ENCODE assay signal across 21 mouse cellular contexts in the genomic region with DNA sequence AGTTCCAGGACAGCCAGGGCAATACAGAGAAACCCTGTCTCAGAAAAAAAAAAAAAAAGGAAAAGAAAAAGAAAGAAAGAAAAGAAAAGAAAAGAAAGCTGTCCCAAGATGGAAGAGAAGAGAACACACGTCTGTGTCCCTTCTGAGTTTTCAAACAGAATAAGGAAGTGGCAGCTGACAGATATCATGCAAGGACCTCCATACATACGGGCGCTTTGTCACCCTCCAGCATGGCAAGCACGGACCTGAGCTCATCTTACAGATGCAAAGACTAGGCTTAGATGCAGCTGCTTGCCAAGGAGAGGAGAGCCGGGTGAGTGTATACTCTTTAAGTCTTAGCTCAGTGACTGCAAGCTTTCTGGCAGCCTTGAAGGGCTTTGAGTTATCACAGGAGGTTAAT. TPM values are rescaled to one million over a fixed set of nuclear protein-coding genes. Genes with fewer than 3 reads are reported as not detected.
A peak's percentile ranks its signal among the peaks of the same experiment; 100 is the strongest.
DNase-seq lines count a peak whose midpoint lies in the region; ATAC-seq and TF ChIP-seq lines count a peak whose summit lies in the region.
"Had no signal": no experiment of that assay in that cellular context is flagged by ENCODE, and none has a peak within 500 bp of the region (broad histone marks: within the 10 kb centered on the region; RNA-seq: fewer than 3 reads in every experiment).

No protein-coding gene starts in this region.

- H3K9ac ChIP-seq in MEL (ENCODE audit: control insufficient read depth, low read depth, low read length, poor library complexity, severe bottlenecking), result no peak overlapping the region
- no peak overlapping the region for H3K9ac ChIP-seq in liver, embryonic 11.5 days (ENCODE audit: low read depth, low read length)

- no peak for TF ChIP-seq EP300 in MEL (IDR thresholded peaks at IDR 0.05; ENCODE audit: low read depth in 1 of 2, low read length in 2 of 2)

- DNase-seq in MEL (ENCODE audit: low read depth, low spot score) (peak; percentile 81), MEL-GATA-1-ER (ENCODE audit: extremely low read depth, low read depth) (peak; percentile 54)
- no peak for DNase-seq in kidney, postnatal 36 days
- DNase-seq in liver, embryonic 11.5 days (ENCODE audit: low spot score), result no peak
- DNase-seq: adrenal gland, adult 2 months; adrenal gland, adult 8-10 months; adrenal gland, postnatal 10 days; adrenal gland, postnatal 14 days; adrenal gland, postnatal 25 days; adrenal gland, postnatal 36 days; B cell, adult 2 months; cerebellum, adult 11 months; cerebellum, adult 11-12 months; cerebellum, adult 18-20 months; cerebellum, adult 2 months; cerebellum, adult 8-10 months had no signal

- TF ChIP-seq POLR2A in MEL (IDR thresholded peaks at IDR 0.05; ENCODE audit: control insufficient read depth in 1 of 2, insufficient read depth in 1 of 2, low read depth in 1 of 2, low read length in 2 of 2, poor library complexity in 1 of 2), result no peak

- no peaks in the 10 kb centered on the region for H3K79me2 ChIP-seq in MEL (ENCODE audit: control insufficient read depth, insufficient read depth, low read length, poor library complexity)

- TF ChIP-seq RAD21 in MEL (IDR thresholded peaks at IDR 0.05; ENCODE audit: low read depth, low read length), result no peak

- no peak overlapping the region for H3K27ac ChIP-seq in MEL (ENCODE audit: control insufficient read depth, low read depth, low read length)
- no peak overlapping the region for H3K27ac ChIP-seq in liver, embryonic 11.5 days (ENCODE audit: low read depth, low read length)

- no peak overlapping the region for H3K4me2 ChIP-seq in liver, embryonic 11.5 days

- H3K27me3 ChIP-seq in MEL (ENCODE audit: control insufficient read depth in 1 of 2, insufficient read depth in 2 of 2, low read length in 2 of 2), result no peaks in the 10 kb centered on the region
- peaks cover 9% of the 10 kb centered on the region for H3K27me3 ChIP-seq in liver, embryonic 11.5 days (replicated peaks; ENCODE audit: control insufficient read depth, insufficient read depth, low read length)
- H3K27me3 ChIP-seq: Patski had no signal

- H3K9me3 ChIP-seq in MEL (replicated peaks; ENCODE audit: insufficient read depth, low read length), result no peaks in the 10 kb centered on the region
- H3K9me3 ChIP-seq in liver, embryonic 11.5 days (ENCODE audit: control insufficient read depth, low read length), result no peaks in the 10 kb centered on the region

- no peak for ATAC-seq in liver, embryonic 11.5 days (replicated peaks; ENCODE audit: low FRiP score)
- ATAC-seq: activated CD4-positive, CD25-positive, alpha-beta regulatory T cell, adult 4 months; CD4-positive, CD25-positive, alpha-beta regulatory T cell, adult 4 months; Patski had no signal

- WGBS in liver, embryonic 11.5 days, result 78% methylated on average over 5 of the region's 5 CpGs

- H3K4me3 ChIP-seq in MEL (ENCODE audit: control insufficient read depth in 1 of 2, insufficient read depth in 1 of 2, low read depth in 2 of 2, low read length in 2 of 2), result peak overlapping the region in 1 of 2 experiments; percentile 48; a peak in 1 of 4 replicates
- no peak overlapping the region for H3K4me3 ChIP-seq in liver, embryonic 11.5 days (ENCODE audit: low read depth, low read length)

- peaks cover 0 to 2% of the 10 kb centered on the region in 2 experiments; a peak in 1 of 4 replicates for H3K36me3 ChIP-seq in MEL (ENCODE audit: control insufficient read depth in 1 of 2, insufficient read depth in 2 of 2, low read length in 2 of 2)
- peaks cover 6% of the 10 kb centered on the region; the same call in 1 of the 2 replicates for H3K36me3 ChIP-seq in liver, embryonic 11.5 days (ENCODE audit: control insufficient read depth, insufficient read depth, low read length)
- H3K36me3 ChIP-seq: G1E had no signal

- peaks cover 2 to 3% of the 10 kb centered on the region in 2 experiments; a peak in 1 of 4 replicates for H3K4me1 ChIP-seq in MEL (ENCODE audit: control insufficient read depth in 1 of 2, insufficient read depth in 2 of 2, low read length in 2 of 2)
- peaks cover 7% of the 10 kb centered on the region; the same call in 1 of the 2 replicates for H3K4me1 ChIP-seq in liver, embryonic 11.5 days (replicated peaks; ENCODE audit: control insufficient read depth, insufficient read depth, low read length)

- TF ChIP-seq CTCF in MEL (IDR thresholded peaks at IDR 0.05 in 2 of 3, conservative IDR thresholded peaks at IDR 0.05 in 1 of 3; ENCODE audit: control insufficient read depth in 1 of 3, insufficient read depth in 1 of 3, low read depth in 2 of 3, low read length in 3 of 3, poor library complexity in 1 of 3, severe bottlenecking in 1 of 3), result no peak

TF ChIP-seq in MEL, 35 proteins besides CTCF, POLR2A, EP300 and RAD21:
- no peak for TF ChIP-seq NELFE (IDR thresholded peaks at IDR 0.05; ENCODE audit: low read depth, low read length)
- peak; percentile 54 for TF ChIP-seq ELF1 (IDR thresholded peaks at IDR 0.05; ENCODE audit: low read depth, low read length)

RNA-seq across cellular contexts. Expression of a gene that starts 15.1 kb away (rescaled TPM):
- not detected in 2 replicates for total RNA-seq in MEL (2012; rRNA removed)
- under 1 TPM in 1 of 2 experiments, not detected in 1; 0.13 TPM for polyA plus RNA-seq in MEL (2012; ENCODE audit: insufficient read depth in 1 of 2, insufficient read length in 2 of 2, low read depth in 1 of 2, low replicate concordance in 2 of 2, missing spikeins in 1 of 2)
- polyA plus RNA-seq in liver, embryonic 11.5 days (2014; fragmentation: Nextera tagmentation; extraction: Ambion mirVana), result 0.30 and 0.35 TPM in 2 replicates
- total RNA-seq: CH12.LX, G1E had no signal
- polyA plus RNA-seq: activated CD4-positive, CD25-positive, alpha-beta regulatory T cell, adult 4 months; G1E had no signal

RNA-seq across cellular contexts. Expression of a gene that starts 16.4 kb away (rescaled TPM):
- 16.6 and 22.0 TPM in 2 replicates for total RNA-seq in MEL (2012; rRNA removed)
- 10 to 100 TPM in 1 of 2 experiments, not detected in 1; 43.4 TPM for polyA plus RNA-seq in MEL (2012; ENCODE audit: insufficient read depth in 1 of 2, insufficient read length in 2 of 2, low read depth in 1 of 2, low replicate concordance in 2 of 2, missing spikeins in 1 of 2)
- polyA plus RNA-seq in liver, embryonic 11.5 days (2014; fragmentation: Nextera tagmentation; extraction: Ambion mirVana), result 37.0 and 38.0 TPM in 2 replicates
- total RNA-seq: G1E had no signal

RNA-seq across cellular contexts. Expression of a gene that starts 45.1 kb away (rescaled TPM):
- total RNA-seq in MEL (2012; rRNA removed), result 0.07 TPM in 1 of 2 replicates, not detected in the other
- under 1 TPM in 1 of 2 experiments, not detected in 1; 0.50 TPM for polyA plus RNA-seq in MEL (2012; ENCODE audit: insufficient read depth in 1 of 2, insufficient read length in 2 of 2, low read depth in 1 of 2, low replicate concordance in 2 of 2, missing spikeins in 1 of 2)
- 0.55 and 0.74 TPM in 2 replicates for polyA plus RNA-seq in liver, embryonic 11.5 days (2014; fragmentation: Nextera tagmentation; extraction: Ambion mirVana)
- total RNA-seq: CH12.LX had no signal
- polyA plus RNA-seq: activated CD4-positive, CD25-positive, alpha-beta regulatory T cell, adult 4 months; CD4-positive, CD25-positive, alpha-beta regulatory T cell, adult 4 months; G1E had no signal

RNA-seq across cellular contexts. Expression of a gene that starts 51.8 kb away (rescaled TPM):
- 35.0 and 47.6 TPM in 2 replicates for total RNA-seq in MEL (2012; rRNA removed)
- 10 to 100 TPM in 1 of 2 experiments, not detected in 1; 64.2 TPM for polyA plus RNA-seq in MEL (2012; ENCODE audit: insufficient read depth in 1 of 2, insufficient read length in 2 of 2, low read depth in 1 of 2, low replicate concordance in 2 of 2, missing spikeins in 1 of 2)
- polyA plus RNA-seq in liver, embryonic 11.5 days (2014; fragmentation: Nextera tagmentation; extraction: Ambion mirVana), result 30.1 and 34.7 TPM in 2 replicates
- total RNA-seq: CH12.LX, G1E had no signal
- polyA plus RNA-seq: activated CD4-positive, CD25-positive, alpha-beta regulatory T cell, adult 4 months; G1E had no signal

Comparison
In these comparisons a context has a peak if more than half of its experiments do, and no peak if none do; other contexts are left out.
1. DNase-seq: peak in MEL (single experiment) and MEL-GATA-1-ER (single experiment); none in kidney, postnatal 36 days (0 of 2) and liver, embryonic 11.5 days (single experiment).